Mouse (Mus musculus) B cell, adult 2 months (primary cell): ENCODE data around the gene Ackr1.

Experiments
- DNase-seq, 2 experiments: peaks; one replicate each; pipeline ENCODE4 v3.0.0; 2022

Ackr1 gene

DNA sequence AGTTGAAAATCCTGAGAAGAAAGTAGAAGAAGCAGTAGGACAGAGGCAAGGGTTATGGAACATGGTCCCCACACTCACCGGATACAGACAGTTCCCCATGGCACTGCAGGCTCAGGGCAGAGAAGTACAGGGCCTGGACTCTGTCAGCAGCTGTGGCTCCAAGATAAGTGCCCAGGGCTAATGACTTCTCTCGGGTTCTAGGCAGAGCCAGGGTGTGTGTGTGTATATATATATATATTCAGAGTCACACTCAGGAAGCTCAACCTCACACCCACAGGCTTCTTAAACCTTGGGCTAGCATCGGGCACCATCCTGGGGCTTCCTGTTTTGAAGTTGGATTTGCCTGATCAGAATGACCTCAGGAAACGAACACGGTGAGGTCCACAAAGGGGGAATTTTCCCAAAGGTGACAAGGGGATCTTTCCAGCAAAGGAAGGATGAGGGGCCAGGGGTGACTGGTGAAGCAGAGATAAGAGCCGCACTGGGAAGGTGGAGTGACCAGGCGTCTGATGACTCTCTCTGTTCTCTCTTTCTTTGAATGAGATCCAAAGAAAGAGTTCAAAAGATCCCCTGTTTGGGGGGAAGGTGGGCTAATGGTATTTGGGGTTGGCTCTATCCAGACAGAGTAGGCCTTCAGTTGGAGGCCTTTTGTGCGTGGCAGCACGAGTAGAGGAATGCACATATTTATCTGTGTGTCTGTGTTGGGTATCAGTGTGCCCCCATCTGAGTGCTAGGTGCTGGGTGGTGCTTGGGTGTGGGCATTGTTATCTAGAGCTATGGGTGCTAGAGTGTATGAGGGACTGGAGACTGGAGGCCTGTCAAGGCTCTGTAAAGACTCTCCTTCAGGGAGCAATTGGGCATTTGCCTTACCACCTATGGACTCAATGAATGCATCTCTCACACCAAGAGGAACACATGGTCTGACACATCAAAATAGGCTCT is at the start of gene Ackr1:
Gene Ackr1 (minus strand): TSS at position 439 of the 942 bp plus-strand sequence.
- no peak for DNase-seq

DNA sequence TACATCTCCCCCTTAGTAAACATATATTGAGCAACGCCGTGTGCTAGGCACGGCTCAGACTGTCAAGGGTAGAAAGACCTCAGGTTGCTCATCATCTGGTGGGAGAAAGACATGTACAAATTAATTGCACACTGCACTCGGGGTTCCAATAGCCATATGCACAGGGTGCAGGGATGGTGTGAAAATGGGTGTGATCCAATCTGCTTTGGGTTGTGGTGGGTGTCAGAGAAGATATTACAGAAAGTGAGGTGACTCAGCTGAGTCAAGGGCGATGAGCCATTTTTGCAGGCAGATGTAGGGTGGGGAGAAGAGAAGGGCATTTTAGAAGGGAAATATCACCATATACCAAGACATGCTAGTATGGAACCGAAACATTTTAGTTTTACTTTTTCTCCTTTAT is 47.9 kb upstream of the Ackr1 start:
- no peak for DNase-seq

DNA sequence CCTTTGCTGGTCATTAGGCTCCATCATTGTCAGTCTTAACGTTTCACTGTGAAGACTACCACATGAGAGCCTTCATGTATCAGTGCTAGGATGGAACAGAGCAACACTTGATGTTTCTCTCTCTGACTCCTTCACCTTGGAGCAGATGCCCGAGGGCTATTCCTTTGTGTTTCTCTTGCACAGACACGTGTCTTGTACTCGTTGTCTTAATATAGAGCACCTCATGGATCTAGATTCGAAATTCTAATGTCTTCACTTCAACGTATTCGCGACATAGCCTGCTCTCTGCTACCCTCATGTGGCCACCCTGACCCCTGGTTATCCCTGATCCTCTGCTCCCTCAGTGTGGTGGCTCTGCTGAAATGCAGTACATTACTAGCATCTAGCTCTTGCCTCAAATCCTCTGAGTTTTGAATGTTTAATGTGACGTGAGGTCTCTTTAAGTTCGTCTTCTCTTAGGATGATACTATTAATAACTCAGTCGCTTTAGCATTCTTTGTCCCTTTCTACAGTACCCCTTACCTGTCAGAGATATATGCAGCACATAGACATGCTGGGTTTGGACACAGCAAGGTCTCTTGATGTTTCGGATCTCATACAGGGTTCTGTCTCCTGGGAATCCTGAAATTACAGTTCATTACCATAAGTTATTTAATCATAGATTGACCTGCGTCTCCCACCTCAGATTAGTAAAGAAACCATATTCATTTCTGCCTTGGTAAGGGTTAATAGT is 44.0 kb upstream of the Ackr1 start:
- peak; percentile 58 to 59 for DNase-seq

DNA sequence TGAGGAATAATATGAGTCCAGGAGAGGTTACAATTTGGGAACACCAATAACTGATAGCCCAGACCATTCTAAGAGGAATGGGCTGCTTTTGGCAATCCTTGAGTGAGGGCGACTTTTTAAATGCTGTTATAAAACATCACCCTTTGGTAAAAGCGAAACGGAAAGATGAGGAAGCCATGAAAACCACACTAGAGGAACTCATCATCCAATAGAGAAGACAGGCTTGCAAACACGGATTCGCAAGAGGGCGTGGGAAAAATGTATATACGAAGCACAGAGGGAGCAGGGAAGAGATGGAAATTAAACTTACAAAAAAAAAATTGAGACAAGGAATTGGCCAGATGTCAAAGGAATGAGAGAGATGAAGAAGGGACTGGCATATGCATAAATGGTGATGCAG is 40.5 kb upstream of the Ackr1 start:
- no peak for DNase-seq

DNA sequence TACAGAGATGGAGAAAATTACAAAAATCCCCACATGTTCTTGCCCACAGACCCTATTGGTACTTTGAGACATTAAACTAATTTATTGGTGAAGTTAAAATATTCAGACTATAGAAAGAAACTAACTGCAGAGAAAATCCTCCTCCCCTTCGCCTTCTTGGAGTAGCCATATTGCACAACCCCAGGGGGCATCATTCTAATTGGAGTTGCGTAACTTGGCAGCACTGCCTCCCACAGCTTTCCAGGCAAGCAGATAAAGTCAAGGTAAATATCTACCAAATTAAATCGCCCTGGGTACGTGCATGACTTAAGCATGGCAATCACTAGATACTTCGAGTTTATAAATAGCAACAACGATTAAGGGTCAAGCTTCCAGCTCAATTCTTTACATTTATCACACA is 38.0 kb upstream of the Ackr1 start:
- no peak for DNase-seq

DNA sequence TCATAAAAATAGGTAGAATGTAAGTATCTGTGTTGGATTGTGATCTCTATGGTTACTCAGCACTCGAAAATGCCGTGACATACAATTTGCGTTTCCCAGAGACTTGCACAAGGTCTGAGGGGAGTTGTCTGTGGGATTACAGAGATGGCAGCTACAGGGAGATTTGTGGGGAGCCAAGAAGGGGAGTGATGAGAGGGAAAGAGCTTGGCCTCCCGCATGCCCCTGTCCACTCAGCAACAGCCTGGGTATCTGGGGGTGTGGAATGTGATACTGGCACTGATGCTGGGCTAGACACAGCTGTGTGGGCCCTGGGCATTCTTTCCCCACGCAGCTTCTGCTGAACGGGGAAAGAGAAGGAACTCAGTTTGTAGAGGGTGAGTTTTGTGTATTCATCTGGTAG is 36.9 kb upstream of the Ackr1 start:
- no peak for DNase-seq

DNA sequence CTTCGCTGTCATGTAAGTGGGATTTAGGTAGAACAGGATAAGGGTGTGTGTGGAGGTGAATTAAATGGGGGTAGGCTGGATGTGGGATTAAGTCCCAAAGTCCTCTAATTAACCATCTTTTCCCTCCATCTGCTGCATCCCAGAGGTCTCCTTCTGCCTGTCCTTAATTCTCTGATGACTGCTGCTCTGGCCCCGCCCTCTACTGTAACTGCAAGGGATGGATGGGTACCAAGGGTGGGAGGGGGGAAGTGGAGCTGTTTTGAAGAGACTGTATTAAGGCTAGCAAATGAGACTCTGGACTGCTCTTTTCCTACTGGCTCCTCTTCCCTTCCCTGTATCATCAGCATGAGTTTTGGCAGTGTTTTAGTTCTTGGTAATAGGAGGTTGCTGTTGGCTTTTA is 36.1 kb upstream of the Ackr1 start:
- DNase-seq = no peak

DNA sequence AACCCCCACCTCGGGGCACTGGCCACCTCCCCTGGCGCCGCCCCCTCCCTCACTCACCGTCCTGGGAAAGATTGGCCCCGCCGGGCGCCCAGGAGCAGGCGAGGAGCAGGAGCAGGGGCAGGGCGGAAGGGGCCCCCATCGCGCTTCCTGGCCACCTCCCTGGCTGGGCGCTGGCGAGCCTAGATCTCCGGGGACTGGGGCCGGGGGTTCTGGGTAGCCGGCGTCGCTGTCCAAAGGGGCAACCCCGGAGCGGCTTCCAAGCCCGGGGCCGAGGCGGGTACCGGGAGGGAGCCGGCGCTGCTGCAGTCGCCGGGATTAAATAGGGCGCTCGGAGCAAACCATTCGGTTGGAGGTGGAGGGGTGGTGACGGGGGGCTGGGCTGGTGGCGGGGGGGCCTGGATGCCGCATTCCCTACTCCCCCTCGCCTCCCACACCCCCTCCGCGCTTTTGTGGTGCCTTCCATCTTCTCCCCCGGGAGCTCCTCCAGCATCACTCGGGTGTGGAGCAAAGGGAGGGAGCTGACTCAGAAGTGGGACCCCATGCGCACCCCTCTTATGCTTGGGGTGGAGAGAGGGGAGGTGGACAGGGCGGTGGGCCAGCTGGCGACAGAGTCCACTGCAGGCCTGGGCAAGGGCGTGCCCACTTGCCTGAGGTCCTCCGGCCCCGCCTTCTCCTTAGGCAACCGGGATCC is 34.0 kb upstream of the Ackr1 start, which contains the start of gene Cadm3:
Gene Cadm3 (minus strand): TSS at position 340 of the 691 bp plus-strand sequence.
- DNase-seq = no peak

DNA sequence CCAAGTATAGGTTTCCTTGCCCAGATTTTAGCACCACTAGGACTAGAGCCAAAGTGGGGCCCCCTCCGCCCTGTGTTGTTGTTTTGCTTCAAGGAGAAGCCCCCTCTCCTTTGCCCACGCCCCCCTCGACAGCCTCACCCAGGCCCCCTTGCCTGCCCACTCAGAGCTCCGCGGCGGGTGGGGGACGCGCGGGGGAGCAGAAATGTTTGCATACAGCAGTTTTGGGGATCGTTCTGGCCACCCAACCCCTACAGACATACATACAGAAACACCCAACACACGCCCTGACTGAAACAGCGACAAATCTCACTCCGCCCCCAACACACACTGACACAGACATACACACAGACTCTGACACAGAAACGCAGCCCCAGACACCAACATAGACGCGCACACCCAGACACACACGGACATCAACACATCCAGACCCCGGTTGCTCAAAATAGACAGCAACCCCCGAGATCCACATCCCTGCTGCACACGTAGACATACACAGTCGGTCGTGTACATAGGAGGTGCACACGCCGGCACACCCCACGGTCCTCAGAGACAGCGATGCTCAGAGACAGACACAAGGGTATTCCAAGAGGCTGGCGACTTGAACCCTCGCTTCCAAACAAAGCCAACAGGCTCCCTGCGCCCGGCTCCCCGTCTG is 33.3 kb upstream of the Ackr1 start:
- no peak for DNase-seq

DNA sequence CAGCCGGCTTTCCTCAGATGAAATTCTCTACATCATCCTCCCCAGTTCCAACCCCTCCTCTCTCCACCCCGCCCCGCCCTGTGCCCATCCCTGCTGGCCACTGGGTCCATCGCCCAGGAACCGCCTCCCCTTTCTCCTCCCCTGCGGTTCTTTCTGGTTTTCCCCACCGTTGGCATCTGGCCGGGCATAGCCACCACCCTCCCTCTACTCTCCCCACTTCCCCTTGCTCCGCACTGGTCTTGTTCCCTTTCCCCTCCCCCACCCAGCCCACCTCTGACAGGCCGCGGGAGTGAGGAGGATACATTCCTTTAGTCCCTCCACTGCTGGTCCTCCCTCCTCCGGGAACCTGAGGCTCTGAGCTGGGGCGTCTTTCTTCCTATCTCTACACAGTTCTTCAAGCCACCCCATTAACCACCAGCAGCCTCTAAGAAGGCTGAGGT is 32.4 kb upstream of the Ackr1 start:
- no peak for DNase-seq

DNA sequence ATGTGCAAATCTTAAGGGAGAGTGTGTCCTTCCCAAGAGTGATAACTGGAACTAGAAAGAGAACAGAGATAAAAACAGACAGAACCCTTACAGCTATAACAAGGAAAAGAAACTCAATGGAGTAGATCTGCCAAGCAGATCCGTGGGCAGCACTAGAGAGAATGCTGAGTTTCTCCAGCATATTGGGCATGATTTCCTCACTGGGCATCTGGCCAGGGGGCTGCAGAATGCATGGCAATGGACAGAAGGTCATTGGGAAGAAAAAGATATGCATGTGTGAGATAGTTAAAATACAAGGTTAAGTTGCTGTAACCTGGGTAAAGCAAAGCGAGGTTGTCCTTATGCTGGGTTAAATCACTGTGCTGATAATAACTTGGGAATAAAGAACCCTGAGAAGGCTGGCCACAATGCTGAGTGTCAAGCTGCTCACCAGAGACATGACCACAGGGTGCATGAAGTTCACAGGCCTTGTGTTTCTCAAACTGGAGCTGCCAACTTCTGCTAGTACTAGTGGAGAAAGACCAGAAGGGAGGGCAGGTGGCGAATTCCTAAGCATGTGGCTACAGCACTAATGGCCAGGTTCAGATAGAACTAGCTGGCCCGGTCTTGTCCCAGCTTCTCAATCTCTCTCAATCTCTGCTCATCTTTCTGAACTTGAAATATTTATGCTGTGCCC is 30.7 kb upstream of the Ackr1 start:
- no peak for DNase-seq

DNA sequence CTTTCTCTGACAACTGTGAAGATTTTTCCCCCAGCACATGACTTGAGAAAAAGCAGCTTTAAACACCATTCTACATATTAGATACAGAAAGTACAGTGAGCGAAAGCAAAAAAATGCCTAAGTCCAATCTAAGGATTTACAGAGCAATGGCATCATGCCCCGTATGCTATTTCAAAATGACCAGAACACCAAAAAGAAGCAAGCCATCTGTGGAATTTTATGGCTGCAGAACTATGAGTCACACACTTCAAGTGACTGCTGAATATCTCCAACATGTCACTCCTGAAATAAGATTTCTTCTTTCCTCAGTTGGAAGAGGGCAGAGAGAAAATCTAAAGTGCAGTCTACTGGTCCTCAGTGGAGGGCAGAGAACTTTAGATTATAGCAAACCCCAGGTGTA is 29.9 kb upstream of the Ackr1 start:
- no peak for DNase-seq

DNA sequence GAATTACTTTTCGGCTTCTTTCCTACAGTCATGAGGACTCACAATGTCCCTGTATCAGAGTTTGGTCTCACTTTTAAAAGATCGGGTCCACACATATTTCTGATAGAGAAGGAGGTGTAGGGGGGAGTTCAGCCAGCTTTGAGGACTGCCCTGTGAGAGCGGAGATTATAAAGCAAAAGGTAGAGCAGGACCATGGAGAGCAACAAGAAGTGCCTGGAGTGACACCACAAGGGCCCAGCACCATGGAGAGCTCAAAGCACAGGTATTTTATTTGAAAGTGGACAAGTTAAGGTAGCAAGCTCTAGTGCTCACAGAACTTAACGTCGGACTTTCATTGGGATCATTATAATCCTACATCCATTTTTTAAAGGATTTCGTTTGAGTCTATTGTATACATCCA is 28.1 kb upstream of the Ackr1 start:
- peak; percentile 35 to 46 for DNase-seq

DNA sequence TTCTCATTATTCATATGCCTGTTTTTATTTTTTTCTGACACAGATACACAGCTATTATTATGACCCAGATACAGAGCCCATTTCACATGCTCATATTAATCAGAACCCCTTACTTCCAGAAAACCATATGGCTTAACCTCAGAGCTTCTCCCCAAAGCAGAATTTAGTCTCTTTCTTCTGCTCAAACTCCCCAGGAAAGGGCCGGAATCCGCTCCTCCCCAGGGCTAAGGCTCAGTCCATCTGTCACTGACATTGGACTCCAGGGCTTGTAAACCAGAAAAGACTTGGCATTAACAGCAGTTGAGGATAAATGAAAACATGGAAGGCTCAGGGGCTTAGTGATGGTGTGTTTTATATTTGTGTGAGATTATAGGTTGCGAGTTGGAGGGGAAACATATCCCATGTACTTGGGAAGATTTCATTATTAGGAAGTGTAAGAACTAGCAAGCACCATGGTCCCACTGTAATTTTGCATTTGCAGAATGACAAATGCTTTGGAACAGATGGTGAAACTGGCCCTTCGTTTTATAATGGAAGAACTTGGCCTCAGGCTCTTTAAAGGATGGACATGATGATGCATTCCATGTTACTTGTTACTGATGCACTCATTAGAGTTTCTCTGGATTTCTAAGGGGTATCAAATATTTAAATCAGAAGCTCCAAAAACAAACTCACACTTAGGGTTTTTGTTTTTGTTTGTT is 26.2 kb upstream of the Ackr1 start:
- DNase-seq = no peak

DNA sequence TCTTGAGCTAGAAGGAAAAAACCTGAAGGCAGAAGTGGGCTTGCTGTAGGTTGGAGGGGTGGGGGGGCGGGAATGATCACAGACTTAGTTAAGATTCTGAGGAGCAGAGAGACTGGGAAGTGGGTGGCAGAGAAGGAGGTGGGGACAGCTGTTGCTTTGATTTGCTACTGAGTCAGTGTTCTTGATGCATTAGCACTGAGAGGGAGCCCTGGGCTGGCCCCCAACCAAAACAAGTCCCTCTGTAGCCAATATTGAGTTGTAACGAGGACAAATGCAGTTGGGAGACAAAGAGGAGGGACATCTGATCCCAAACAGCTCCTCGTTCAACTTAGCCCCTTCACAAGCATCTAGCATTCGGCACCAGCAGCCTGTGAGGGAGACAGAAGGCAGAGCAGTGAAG is 24.2 kb upstream of the Ackr1 start:
- DNase-seq = no peak

DNA sequence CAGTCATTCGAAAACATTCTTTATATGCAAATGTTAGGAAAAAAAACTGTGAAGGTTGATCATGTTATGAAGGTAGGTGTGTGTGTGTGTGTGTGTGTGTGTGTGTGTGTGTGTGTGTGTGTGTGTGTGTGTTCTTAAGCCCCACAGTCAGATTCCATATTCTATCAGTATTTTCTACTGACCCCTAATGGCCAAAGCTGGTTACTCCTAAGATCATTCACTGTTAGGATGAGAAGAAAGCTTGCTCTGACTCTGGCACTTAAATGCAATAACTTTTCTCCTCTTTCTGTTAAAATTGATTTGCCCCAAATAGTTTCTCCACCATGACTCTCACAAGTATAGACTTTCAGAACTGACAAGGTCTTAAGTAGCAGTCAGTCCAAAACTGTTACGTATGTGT is 23.1 kb upstream of the Ackr1 start:
- DNase-seq = no peak

DNA sequence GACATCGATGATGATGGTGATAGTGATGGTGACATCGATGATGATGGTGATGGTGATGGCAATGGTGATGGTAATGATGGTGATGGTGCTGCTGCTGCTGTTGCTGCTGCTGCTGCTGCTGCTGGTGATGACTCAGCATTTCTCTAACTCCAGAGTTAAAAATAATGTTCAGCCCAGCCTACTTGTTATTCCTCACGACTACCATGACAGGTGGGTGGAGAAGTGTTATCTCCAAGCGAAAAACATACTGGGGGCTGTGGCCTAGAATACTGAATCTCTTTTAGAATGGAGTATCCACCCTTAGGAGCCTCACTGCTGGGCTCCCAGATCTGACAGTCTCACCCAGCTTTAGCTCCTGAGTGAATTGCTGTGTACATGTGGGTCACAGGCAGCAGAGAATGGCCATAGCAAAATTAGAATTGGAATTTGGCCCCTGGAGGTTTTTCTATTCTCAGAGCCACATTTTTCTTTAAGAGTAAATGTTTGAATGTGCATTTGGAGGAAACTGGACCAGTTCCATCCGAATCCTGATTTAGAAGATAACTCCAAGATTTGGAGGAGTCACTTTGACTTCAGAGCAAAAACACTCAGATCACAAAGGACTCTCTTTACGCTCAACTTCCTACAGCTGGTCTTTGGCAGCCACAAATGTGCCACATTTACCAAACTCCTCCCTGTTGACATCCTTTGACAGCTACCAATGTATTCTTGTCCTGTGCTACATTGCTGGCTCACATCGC is 21.7 kb upstream of the Ackr1 start:
- DNase-seq = no peak

DNA sequence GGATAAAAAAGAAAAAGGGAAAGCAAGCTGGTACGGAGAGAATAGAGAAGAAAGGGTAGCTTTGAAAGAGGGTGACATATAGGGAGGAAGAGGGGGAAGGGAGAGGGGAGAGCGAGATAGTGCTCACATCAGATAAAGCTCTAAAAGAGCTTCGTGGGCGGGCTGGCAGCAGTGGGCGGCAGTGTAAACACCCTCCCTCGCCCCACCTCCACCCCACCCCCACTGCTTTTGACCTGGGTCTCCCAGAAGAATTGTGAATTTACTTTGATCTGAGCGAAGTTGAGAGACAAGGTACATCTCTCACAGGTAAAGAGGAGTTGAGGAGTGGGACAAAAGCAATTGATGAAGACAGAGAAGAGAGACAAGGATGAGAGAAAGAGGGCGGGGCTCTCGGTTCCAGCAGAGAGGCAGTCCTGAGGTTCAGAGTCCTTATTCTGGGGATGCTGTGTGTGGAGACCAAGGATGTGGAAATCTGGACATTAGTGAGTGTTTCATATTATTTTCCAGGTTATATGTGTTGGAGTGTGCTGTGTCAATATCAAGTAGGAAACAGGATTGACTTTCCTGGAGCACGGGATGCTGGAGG is 16.9 kb upstream of the Ackr1 start, which contains the start of gene Aim2:
Gene Aim2 (plus strand): TSS at position 508 of the 586 bp plus-strand sequence.
- no peak for DNase-seq

DNA sequence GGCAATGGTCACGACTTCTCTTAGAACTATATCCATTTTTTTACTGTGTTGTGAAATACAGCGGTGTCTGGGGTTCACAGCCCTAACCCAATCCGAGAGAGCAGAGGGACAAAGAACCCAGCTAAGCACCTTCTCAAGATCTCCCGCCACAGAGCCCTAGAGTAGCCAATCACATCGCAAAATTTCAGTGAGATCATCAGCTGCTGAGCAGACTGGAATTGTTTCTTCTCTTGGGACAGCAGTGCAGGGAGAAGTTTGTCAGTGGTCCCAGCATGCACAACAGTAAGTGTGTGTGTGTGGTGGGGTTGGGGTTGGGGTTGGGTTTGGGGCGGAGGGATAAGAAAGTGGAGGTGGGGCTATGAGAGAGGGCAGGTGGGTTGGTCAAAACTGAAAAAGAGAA is 16.4 kb upstream of the Ackr1 start:
- peak; percentile 61 to 67 for DNase-seq

DNA sequence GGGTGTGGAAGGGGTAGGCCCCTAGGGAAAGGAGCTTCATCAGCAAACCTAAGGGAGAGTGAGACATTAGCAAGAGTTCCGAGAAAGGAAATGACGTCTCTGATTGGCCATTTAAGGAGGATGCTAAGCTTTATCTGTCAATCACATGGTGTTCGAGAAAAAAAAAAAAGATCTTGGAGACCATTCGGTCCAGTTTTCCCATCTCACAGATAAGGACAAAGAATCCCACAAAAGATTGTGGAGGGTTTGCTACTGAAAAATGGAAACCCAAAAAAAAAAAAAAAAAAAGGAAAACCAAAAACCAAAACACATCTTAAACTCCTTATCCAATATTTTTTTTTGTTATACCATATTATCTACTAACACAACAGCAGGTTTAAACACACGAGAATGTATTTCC is 15.6 kb upstream of the Ackr1 start:
- no peak for DNase-seq
